Mouse (Mus musculus): ENCODE results near the gene Dnajc22.

The Dnajc22 gene

GRCm38 (mm10) chr15:99116539-99116938 lies 23.6 kb downstream of the Dnajc22 start:
- DNase-seq = no peak

GRCm38 (mm10) chr15:99120814-99121213 lies 27.8 kb downstream of the Dnajc22 start:
- no peak for DNase-seq

GRCm38 (mm10) chr15:99122642-99123041 lies 29.7 kb downstream of the Dnajc22 start:
- no peak for DNase-seq

GRCm38 (mm10) chr15:99125711-99126080 lies 32.7 kb downstream of the Dnajc22 start, which contains the start of gene Spats2:
TSS of gene Spats2 (plus strand) at chr15:99125916.
- DNase-seq = no peak

GRCm38 (mm10) chr15:99126081-99126815 lies 33.3 kb downstream of the Dnajc22 start:
- DNase-seq = peak; percentile 82

GRCm38 (mm10) chr15:99126816-99127365 lies 33.9 kb downstream of the Dnajc22 start:
- no peak for DNase-seq

- no peak for DNase-seq
Observed at GRCm38 (mm10) chr15:99127851-99128522, 35.0 kb downstream of the Dnajc22 start.

GRCm38 (mm10) chr15:99129441-99129840 lies 36.5 kb downstream of the Dnajc22 start:
- DNase-seq = peak; percentile 17

- peak; percentile 45 for DNase-seq
Observed at GRCm38 (mm10) chr15:99129956-99130910, 37.3 kb downstream of the Dnajc22 start.

GRCm38 (mm10) chr15:99138389-99138788 lies 45.4 kb downstream of the Dnajc22 start:
- DNase-seq = no peak

GRCm38 (mm10) chr15:99139669-99140068 lies 46.7 kb downstream of the Dnajc22 start:
- DNase-seq = peak; percentile 65

GRCm38 (mm10) chr15:99150516-99150915 lies 57.5 kb downstream of the Dnajc22 start:
- DNase-seq = no peak

- no peak for DNase-seq
Observed at GRCm38 (mm10) chr15:99151324-99151723, 58.4 kb downstream of the Dnajc22 start.

- peak; percentile 26 for DNase-seq
Observed at GRCm38 (mm10) chr15:99153466-99153865, 60.5 kb downstream of the Dnajc22 start.
